Mouse (Mus musculus): ENCODE measurements around the gene Myom1.

Myom1 gene

DNA sequence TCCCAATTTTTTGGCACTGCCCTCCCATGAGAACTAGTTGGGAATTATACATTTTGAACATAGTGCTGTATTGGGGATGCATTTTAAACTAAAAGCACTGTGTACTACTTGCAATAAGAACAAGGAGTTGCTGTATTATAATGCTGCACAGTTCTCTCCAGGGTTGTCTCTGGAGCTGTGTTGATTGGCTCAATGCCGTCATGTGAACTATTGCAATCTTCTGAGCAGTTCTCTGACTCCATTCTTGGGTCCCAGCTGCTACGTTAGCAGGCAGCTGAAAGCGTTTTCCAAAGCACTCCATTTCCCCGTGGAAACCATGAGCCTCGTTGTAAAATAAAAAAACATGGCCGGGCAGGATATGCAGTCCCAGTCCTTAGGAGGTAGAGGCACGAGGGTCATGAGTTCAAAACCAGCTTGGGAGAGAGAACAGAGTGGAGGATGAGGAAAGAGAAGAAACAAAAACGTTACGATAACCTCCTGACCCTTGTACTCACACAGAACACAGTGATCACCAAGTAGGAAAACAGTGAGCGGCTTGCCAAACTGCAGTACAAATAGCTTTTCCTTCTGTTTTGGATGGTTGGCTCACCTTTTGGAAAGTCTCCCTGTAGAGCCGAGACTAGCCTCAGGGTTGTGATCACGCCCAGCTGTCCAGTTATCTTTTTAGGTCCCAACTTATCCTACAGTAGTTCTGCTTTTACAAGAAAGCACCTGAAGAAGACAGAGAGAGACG, 60.6 kb downstream of the Myom1 start:
- no peak for DNase-seq

- no peak for DNase-seq
Observed at GRCm38 (mm10) chr17:71064463-71065014, 62.1 kb downstream of the Myom1 start.

DNA sequence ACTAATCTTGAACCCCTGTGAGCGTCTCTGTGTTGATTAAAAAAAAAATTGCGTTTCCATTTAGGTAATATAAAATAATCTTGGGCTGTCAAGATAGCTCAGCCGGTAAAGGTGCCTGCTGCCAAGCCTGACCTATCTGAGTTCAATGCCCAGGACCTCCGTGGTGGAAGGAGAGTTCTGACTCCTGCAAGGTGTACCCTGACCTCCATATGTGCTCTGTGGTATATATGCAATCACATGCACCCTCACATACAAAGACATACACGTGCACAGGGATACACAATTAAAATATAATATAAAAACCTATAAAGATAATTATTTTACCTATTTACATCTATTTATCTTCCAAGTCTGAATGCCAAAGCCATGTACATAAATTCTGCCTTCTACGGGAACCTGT, 62.7 kb downstream of the Myom1 start:
- no peak for DNase-seq

- no peak for DNase-seq
Observed at GRCm38 (mm10) chr17:71069176-71069575, 66.7 kb downstream of the Myom1 start.

DNA sequence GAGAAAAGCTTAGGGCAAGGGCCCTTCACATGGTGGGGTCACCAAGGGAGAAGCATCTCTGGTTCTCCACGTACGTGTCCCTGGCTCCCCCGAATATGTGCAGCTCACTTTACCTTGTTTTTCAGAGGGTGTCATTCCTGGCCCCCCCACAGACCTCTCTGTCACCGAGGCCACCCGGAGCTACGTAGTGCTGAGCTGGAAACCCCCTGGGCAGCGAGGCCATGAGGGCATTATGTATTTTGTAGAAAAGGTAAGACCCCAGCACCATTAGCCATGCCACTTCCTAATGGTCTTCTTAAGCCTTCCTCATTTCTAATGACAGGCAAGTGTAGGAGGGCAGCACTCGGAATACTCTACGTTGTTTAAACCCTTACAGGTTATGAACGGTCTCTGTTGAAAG, 69.5 kb downstream of the Myom1 start:
- DNase-seq, result no peak

GRCm38 (mm10) chr17:71074386-71074785, 72.0 kb downstream of the Myom1 start:
- DNase-seq, result no peak

GRCm38 (mm10) chr17:71081986-71082385, 79.6 kb downstream of the Myom1 start:
- no peak for DNase-seq

DNA sequence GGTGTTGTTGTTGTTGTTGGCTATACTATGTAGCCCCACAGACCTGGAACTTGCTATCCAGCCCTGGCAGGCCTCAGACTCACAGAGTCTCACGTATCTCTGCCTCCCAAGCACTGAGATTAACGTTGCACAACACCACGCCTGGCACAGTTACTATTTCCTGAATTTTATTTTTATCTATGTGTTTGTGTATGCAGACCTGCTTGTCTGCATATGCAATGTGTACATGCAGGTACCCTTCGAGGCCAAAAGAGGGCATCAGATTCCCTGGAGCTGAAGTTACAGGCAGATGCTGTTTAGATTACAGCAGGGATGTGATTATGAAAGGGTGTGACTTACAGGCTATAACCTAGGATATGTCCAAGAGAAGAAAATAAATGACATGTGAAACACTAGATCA, 84.5 kb downstream of the Myom1 start:
- DNase-seq, result no peak

DNA sequence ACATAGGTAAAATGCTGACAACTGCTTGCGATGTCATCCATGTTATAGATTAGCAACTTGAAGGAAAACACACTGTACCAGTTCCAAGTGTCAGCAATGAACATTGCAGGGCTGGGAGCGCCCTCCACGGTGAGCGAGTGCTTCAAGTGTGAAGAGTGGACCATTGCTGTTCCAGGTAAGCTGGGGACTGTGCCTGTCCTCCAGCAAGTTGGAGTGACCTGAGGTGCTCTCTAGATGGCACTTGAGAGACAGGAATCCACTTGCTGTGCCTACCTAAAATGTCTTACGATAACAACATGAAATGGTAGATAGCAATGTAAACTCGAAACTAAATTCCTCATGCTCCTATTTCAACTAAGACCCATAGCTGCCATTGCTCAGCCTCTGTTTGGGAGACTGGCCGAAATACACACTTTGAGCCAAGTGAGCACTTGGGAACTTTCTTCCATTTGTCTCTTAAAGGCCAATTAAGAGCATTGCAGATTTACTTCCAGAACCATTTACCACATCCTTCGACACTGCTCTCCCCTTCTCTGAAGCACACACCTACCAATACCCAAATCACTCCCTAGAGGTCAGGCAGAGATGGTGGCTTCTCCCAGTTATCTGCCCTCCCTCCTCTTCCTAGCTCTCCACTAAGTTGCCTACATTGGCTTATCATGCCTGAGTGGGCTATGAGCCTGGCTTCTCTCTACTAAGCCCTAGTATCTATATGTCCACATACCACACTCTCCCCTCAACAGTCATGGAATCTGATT, 85.1 kb downstream of the Myom1 start:
- no peak for DNase-seq

DNA sequence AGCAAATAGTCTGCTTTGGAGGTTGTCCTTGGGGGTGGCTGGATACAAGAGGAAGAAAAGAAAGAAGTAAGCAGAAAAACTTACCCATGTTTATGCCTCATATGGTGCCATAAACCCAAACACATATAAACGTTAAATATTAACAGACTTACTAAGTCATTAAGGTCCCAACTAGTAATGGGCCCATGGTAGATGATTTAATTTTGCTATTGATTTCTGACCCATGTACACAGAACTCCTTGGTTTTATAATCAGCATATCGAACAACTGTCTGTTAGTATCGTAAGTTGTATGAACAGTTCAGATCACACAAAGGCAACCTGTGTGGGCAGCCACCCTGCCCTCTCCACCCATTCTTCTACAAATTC, 85.7 kb downstream of the Myom1 start:
- DNase-seq, result no peak

GRCm38 (mm10) chr17:71088991-71089434, 86.6 kb downstream of the Myom1 start:
- DNase-seq, result no peak

GRCm38 (mm10) chr17:71089781-71090480, 87.5 kb downstream of the Myom1 start:
- peak; percentile 64 for DNase-seq

DNA sequence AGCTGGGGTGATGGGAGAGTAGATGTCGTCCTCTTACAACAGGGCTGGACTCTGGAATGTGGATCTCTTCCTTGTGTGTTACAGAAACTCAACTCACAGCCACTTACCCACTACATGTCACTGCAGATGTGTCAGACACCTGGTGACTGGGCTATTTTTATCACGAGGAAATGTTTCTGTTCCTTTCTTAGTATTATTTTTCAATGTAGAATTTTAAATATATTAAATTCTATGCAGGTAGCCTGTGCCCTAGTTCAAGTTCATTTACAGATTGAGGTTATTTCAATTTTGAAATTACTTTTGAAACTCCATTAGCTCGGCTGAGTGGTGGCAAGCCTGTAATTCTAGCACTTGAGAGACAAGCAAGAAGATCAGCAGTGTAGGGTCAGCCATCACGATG, 88.6 kb downstream of the Myom1 start:
- no peak for DNase-seq

GRCm38 (mm10) chr17:71092341-71092740, 89.9 kb downstream of the Myom1 start:
- no peak for DNase-seq

GRCm38 (mm10) chr17:71093793-71094192, 91.4 kb downstream of the Myom1 start:
- DNase-seq, result no peak

- DNase-seq, result no peak
Observed at GRCm38 (mm10) chr17:71094438-71094837, 92.0 kb downstream of the Myom1 start.

GRCm38 (mm10) chr17:71096557-71097208, 94.2 kb downstream of the Myom1 start:
- DNase-seq, result no peak

GRCm38 (mm10) chr17:71097209-71097597, 94.8 kb downstream of the Myom1 start:
- DNase-seq, result peak; percentile 72

- DNase-seq, result no peak
Observed at GRCm38 (mm10) chr17:71098606-71099005, 96.2 kb downstream of the Myom1 start.

- DNase-seq, result peak; percentile 40
Observed at GRCm38 (mm10) chr17:71102571-71103551, 100.4 kb downstream of the Myom1 start.

GRCm38 (mm10) chr17:71105297-71105696, 102.9 kb downstream of the Myom1 start:
- no peak for DNase-seq

DNA sequence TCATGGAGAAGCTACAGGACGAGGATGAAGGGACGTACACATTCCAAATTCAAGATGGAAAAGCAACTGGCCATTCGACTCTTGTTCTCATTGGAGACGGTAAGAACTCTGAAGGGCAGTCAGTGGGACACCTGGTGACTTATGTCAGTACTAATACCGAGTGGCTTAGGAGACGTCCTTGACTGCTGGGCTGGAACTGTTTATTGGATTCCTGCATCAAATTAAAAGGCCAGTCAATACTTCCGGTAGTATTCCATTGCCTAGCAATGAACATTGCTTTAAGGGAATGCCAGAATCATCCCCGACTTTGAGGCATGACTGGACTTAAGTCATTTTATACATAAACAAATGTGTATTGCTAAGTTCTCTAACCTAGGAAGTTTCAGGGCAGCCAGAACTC, 103.8 kb downstream of the Myom1 start:
- no peak for DNase-seq
